Mouse (Mus musculus) Patski (cell line): ENCODE measurements around the gene Catsper1. TPM values are rescaled to one million over a fixed set of nuclear protein-coding genes. Genes with fewer than 3 reads are reported as not detected.
"Not testable (repeated sequence)": the region's sequence is repeated elsewhere in the genome, so short reads cannot be mapped to it uniquely, and the experiment has no call there.

Experiments used
- ATAC-seq: fragments of 100-300 bp; one replicate; pipeline ENCODE4 v1.8.0; 2021
- CTCF ChIA-PET: fragments of 350-600 bp; sonication (Branson Sonifier 250); formaldehyde crosslinking; loops from one replicate; lab custom pipeline; 2022; ENCODE audit warnings: inconsistent platforms; lab: Charles Lee
- POLR2A ChIA-PET: fragments of 350-600 bp; sonication (Branson Sonifier 250); formaldehyde crosslinking; loops from one replicate; lab custom pipeline; 2022; ENCODE audit warnings: antibody characterized with exemption, inconsistent platforms; lab: Charles Lee
- DNase-seq: peaks from one replicate; pipeline ENCODE4 v3.0.0-alpha.2; 2011; ENCODE audit warnings: low read depth, low spot score
- H3K27me3 ChIP-seq: fragments of 371-371 bp; one replicate; pipeline ENCODE4 v1.5.1; 2021
- CTCF ChIP-seq: fragments of 100-300 bp; IDR thresholded peaks from one replicate; pipeline ENCODE4 v1.5.1; 2021
- in situ Hi-C: fragments of 300-500 bp; cut with MboI; formaldehyde crosslinking; loops from 3 replicates; pipeline ENCODE4 v1.11.1; 2018; ENCODE audit warnings: low pct_unique_long_range_greater_than_20kb, mixed read lengths
- polyA plus RNA-seq: library from polyadenylated mRNA; unstranded; gene quantifications from one replicate; pipeline ENCODE4 v1.2.3, GENCODE M21; 2021

The Catsper1 gene
- polyA plus RNA-seq, 1 experiment from 2014 or later: not detected

DNA sequence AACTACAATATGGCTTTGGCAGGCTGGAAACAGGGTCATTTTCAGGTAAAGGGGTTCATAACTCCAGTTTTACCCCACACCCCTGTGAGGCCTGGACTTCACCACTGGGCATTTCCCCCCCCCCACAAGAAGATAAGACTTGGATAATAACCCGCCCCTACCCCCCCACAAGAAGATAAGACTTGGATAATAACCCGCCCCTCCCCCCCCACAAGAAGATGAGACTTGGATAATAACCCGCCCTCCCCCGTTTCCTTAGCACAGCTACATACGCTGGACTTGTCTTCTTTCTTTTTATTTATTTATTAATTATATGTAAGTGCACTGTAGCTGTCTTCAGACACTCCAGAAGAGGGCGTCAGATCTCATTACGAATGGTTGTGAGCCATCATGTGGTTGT lies 26.5 kb upstream of the Catsper1 start:
- DNase-seq (no peak), ATAC-seq (no peak)
- ChIA-PET POLR2A (no interaction called here), CTCF (no interaction called here)
- H3K27me3 ChIP-seq: no peaks in the 10 kb centered on the region
- in situ Hi-C loops: no loop called here
- TF ChIP-seq CTCF: no peak

DNA sequence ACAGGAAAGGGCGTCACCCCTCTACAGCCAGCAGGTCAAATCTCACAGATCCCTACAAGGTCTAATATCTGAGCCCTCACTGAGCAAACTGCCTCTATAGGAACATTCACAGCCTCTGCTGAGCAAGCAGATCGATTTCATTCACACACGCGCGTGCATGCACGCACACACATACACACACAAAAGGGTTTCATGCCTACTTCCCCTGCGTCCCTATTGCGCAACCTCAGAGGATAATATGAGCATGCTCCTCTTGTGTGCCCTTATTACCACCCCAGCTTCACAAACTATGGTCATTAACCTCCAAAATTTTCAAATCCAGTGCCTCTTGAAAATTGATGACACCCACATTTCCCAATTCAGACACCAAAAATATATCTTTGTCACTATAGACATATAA lies 22.4 kb upstream of the Catsper1 start:
- ATAC-seq: no peak
- CTCF ChIA-PET: interaction anchor here (0.7 to 1.7 kb wide), 3 partner anchors 13 to 162 kb away, joined by 3 to 6 read pairs (median 3); no protein-coding TSS in a partner anchor
- POLR2A ChIA-PET: no interaction called here
- no peak for DNase-seq
- no peaks in the 10 kb centered on the region for H3K27me3 ChIP-seq
- TF ChIP-seq CTCF: no peak
- in situ Hi-C loops: no loop called here

DNA sequence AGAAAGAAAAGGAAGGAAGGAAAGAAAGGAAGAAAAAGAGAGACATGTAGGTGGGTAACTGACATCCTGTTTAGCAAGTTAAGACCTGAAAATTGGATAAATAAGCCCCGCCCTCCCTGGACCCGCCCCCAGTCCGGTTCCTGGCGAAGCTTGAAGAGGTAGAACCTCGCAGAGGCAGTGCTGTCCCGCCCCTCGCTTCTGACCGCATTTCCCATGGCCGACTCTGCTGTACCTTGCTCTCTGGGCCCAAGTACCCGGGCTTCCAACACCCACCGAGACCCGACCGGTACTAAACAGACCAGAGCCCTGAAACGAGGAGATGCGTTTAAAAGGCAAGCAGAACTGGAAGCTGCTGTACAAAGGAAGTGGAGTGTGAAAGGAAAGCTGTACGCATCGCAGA lies 11.7 kb upstream of the Catsper1 start:
- peaks cover 5% of the 10 kb centered on the region for H3K27me3 ChIP-seq
- CTCF ChIA-PET: no interaction called here
- DNase-seq (no peak), ATAC-seq (no peak)
- in situ Hi-C loops: no loop called here
- no peak for TF ChIP-seq CTCF
- POLR2A ChIA-PET: interaction anchor here (0.9 kb wide), 1 partner anchor 24 kb away, joined by 3 read pairs; no protein-coding TSS in a partner anchor

DNA sequence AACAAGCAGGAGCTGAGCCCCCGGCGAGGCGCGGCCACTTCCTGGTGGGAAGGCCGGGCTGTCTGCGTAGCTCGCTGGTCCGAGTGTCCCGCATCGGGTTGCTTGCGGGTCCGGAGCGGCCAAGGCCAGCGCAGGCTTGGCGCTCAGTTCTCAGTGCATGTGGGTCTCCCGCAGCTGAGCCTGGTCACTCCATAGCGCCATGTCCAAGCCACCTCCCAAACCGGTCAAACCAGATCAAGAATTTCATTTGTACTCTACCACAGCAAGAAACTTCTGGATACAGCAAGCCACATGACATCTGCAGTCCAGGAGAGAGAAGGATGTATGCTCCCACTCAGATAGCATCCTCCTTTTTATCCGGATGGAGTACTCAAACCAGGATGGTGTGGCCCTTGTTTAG lies 7.6 kb upstream of the Catsper1 start:
- TF ChIP-seq CTCF: no peak
- peaks cover 5% of the 10 kb centered on the region for H3K27me3 ChIP-seq
- no peak for ATAC-seq
- in situ Hi-C loops: no loop called here
- CTCF ChIA-PET: interaction anchor here (1.0 kb wide), 1 partner anchor 119 kb away, joined by 3 read pairs; no protein-coding TSS in a partner anchor
- DNase-seq: no peak
- POLR2A ChIA-PET: no interaction called here

DNA sequence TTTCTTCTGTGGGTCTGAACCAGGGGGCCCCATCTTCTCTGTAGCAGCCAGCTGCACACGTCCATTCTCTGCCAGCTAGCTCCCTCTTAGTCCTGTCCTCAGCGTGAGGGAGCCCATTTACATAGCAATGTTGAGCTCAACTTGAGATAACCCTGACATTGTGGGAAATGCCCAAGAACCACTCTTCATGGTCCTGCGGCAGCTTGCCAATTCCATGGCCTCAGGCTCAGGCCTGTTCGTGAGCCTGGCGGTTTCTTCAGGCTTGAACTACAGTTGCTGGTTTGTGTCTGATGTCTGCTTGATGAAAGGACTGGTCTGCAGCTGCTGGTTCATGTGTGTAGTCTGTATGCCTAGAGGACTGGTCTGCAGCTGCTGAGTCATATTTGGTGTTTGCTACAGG lies 800 bp upstream of the Catsper1 start:
- in situ Hi-C loops: no loop called here
- DNase-seq (no peak), ATAC-seq (no peak)
- TF ChIP-seq CTCF: no peak
- no peaks in the 10 kb centered on the region for H3K27me3 ChIP-seq
- CTCF ChIA-PET: interaction anchor here (1.0 to 1.3 kb wide), 2 partner anchors 14 to 154 kb away, joined by 3 to 4 read pairs; partner anchors contain the start of gene Mus81
- POLR2A ChIA-PET: no interaction called here

DNA sequence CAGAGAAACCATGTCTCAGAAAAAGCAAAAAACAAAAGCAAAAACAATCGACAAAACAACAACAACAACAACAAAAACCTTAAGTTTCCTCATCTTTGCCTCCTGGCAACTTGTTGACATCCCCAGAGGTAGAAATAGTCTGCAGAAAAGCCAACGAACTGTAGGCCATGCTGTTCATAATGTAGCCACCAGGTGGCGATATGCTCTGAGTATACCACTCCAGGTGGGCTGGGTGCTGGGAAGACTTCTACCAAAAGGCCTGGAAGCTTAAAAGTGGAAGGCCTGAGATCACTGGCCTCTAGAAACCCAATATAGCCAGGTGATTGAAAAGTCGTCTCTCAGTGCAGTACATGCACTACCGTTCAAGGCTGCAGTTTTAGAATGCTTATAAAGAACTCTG lies 2.4 kb downstream of the Catsper1 start:
- ChIA-PET POLR2A (interaction anchor here (0.7 to 1.0 kb wide), 3 partner anchors 28 to 151 kb away, joined by 3 to 4 read pairs (median 3); partner anchors contain the start of gene Eif1ad), CTCF (interaction anchor here (0.6 to 1.7 kb wide), 13 partner anchors 9 to 822 kb away, joined by 3 to 16 read pairs (median 3); partner anchors contain the start of genes Banf1, Cst6 and Eif1ad)
- no peak for ATAC-seq
- peak; percentile 27 for DNase-seq
- in situ Hi-C loops: no loop called here
- peak; percentile 95 for TF ChIP-seq CTCF
- H3K27me3 ChIP-seq: no peaks in the 10 kb centered on the region

DNA sequence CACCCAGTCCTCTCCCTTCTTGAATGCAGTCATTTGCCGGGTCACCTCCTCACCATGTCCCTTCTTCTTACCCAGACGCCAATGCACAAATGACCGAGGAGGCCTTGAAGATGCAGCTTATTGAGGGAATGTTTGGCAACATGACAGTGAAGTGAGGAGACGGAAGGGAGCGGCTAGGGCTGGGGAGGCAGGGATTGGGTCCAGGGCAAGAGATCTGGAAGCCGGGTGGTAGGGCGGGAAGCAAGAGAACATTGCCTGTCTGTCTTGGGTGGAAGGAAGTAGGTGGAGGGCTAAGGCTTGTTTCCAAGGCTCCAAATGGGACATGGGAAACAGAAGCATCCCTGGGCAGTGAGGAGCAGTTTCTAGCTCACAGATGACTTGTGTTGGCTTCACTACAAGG lies 5.8 kb downstream of the Catsper1 start:
- no peak for TF ChIP-seq CTCF
- POLR2A ChIA-PET: no interaction called here
- in situ Hi-C loops: no loop called here
- CTCF ChIA-PET: no interaction called here
- DNase-seq (no peak), ATAC-seq (no peak)
- H3K27me3 ChIP-seq: no peaks in the 10 kb centered on the region

DNA sequence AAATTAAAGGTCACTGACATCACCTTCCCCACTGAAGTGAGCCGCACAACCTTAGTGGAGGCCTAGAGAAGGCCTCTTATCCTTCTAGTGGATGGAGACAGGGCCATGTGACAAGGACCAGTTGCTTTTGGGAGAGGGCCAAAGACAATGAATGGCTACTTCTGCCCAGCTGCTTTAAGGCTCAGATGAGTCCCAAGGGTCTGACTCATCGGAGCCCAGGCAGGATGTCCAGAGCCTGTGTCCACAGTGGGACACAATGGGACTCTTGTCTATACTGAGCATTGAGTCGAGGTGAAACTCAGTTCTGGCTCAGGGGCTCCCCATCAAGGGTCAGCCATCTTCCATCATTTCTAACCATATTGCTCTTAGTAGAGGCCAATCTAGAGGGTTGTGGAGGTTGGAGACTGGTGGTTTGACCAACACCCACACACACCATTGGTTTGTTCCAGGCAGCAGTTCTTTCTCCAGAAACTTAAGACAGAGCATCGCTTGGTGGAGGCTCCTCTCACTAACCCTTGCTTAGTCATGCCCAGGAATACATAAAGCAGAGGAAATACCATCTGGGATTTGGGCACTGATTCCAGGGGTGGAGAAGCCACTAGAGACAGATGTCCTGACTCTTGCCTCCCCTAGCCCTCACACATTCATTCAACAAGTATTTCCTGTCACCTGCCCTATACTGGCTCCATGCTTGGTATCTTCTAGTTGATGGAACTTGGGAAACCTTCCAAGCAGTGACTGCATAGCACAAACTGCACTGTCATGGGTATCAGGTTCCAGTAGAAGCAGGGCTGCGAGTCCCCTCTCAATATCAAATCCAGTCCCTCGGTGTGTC lies 10.0 kb downstream of the Catsper1 start:
- DNase-seq: peak; percentile 83
- TF ChIP-seq CTCF: no peak
- CTCF ChIA-PET: interaction anchor here (2.2 kb wide), 1 partner anchor 31 kb away, joined by 5 read pairs; no protein-coding TSS in a partner anchor
- POLR2A ChIA-PET: interaction anchor here (1.4 kb wide), 1 partner anchor 20 kb away, joined by 3 read pairs; no protein-coding TSS in a partner anchor
- in situ Hi-C loops: no loop called here
- ATAC-seq: peak; percentile 66
- no peaks in the 10 kb centered on the region for H3K27me3 ChIP-seq

DNA sequence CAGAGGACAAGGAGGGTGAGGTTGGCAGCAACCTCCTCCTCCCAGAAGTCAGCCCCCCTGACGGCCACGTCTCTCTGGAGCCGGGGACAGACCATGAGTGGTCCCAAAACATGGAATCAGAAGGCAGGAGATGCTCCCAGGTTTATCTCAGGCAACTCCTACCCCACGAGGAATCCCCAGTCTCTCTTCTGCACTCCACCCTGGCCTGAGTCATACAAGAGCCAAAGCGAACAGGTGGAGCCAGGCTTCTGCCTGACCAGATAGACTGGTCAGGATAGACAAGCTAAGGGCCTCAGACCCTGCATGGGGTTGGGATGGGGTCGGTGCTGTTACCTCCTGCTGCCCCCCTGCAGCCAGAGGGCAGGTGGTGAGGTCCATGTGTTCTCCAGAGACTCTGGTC lies 12.5 kb downstream of the Catsper1 start:
- no peaks in the 10 kb centered on the region for H3K27me3 ChIP-seq
- POLR2A ChIA-PET: no interaction called here
- in situ Hi-C loops: no loop called here
- no peak for TF ChIP-seq CTCF
- CTCF ChIA-PET: interaction anchor here (0.7 to 3.1 kb wide), 4 partner anchors 10 to 52 kb away, joined by 3 to 16 read pairs (median 4); partner anchors contain the start of genes Gal3st3 and Sf3b2
- ATAC-seq (no peak), DNase-seq (no peak)

DNA sequence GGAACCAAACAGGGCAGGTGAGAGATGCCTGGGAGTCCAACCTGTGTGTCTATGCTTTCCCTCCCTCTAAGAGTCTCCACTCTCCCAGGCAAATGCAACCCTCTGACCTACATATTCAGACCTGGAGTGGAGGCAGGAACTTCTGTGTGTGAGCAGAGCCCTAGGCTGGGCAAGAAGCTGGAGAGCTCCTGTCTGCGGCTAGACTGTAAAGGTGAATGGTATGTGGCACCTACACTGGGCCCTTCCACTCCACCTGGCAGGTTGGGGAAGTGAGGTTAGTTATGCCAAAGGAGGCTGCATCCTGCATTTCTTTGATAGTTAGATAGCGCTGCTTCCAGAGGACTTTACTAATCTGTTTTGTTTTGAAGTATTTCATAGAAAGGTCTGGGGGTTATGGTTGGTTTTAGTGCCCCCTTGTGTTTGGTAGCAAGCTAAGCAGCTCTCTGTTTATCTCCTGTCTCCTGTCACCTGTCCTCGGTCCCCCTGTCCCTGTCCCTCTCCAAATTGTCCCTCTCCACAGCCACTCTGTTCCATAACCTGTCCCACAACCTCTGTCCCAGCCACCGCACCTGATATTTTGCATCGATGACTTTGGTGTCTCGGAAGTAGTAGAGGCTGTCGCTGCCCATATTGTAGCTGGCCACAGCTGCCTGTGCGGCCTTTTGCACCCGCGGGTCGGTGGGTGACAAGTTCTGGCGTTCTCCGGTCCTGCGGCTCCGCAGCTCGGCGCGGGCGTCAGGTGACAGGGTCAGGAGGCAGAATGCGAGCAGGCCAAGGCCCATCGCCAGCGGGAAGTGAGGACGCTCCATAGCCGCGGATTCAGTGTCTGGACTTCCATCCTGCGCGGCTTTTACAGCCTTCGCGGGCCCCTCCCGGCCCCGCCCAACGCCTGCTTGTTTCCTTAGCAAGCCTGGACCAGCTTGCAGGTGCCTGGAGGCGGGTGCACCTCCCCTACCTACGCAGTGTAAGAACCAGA lies 13.3 kb downstream of the Catsper1 start:
- POLR2A ChIA-PET: no interaction called here
- ATAC-seq: no peak
- in situ Hi-C loops: no loop called here
- TF ChIP-seq CTCF: no peak
- no peak for DNase-seq
- no peaks in the 10 kb centered on the region for H3K27me3 ChIP-seq
- CTCF ChIA-PET: interaction anchor here (1.0 to 3.1 kb wide), 3 partner anchors 10 to 51 kb away, joined by 3 to 16 read pairs (median 6); partner anchors contain the start of gene Gal3st3

DNA sequence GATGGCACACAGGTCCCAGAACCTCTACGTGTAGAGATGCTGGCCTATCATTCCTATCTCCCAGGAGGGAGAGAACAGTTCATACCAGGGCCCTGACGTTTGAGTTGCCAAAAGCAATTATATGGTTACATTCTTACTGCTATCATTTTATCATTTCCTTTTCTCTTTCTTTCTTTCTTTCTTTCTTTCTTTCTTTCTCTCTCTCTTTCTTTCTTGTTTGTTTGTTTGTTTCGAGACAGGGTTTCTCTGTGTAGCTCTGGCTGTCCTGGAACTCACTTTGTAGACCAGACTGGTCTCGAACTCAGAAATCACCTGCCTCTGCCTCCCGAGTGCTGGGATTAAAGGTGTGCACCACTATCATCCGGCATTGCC lies 13.9 kb downstream of the Catsper1 start, which contains the start of gene Cst6:
Gene Cst6, minus strand, starts transcription at position 73 of the 372 bp plus-strand sequence.
- ATAC-seq, DNase-seq, H3K27me3 ChIP-seq, in situ Hi-C loops, POLR2A ChIA-PET: not testable (repeated sequence)
- CTCF ChIA-PET: interaction anchor here (1.2 to 3.1 kb wide), 3 partner anchors 11 to 46 kb away, joined by 6 to 16 read pairs (median 6); no protein-coding TSS in a partner anchor
